Mouse (Mus musculus): Measurements from ENCODE around the gene Tulp1. TPM values are rescaled to one million over a fixed set of nuclear protein-coding genes. Genes with fewer than 3 reads are reported as not detected.
"Not testable (repeated sequence)": the region's sequence is repeated elsewhere in the genome, so short reads cannot be mapped to it uniquely, and the experiment has no call there.

The Tulp1 gene
- total RNA-seq, 2 experiments from 2014 or later: not detected

- DNase-seq: no peak
These were observed 27.5 kb downstream of the Tulp1 start for GRCm38 (mm10) chr17:28337547-28337946.

- no peak for DNase-seq
These were observed 29.8 kb downstream of the Tulp1 start for GRCm38 (mm10) chr17:28335267-28335666.

- DNase-seq: no peak
These were observed 32.0 kb downstream of the Tulp1 start for GRCm38 (mm10) chr17:28332915-28333546.

- no peak for DNase-seq
These were observed 32.7 kb downstream of the Tulp1 start for GRCm38 (mm10) chr17:28332113-28332914.

GRCm38 (mm10) chr17:28331241-28332112 lies 33.5 kb downstream of the Tulp1 start:
- no peak for DNase-seq

- DNase-seq: not testable (repeated sequence)
These were observed 34.4 kb downstream of the Tulp1 start for GRCm38 (mm10) chr17:28330590-28330989.

- no peak for DNase-seq
These were observed 34.8 kb downstream of the Tulp1 start for GRCm38 (mm10) chr17:28330232-28330546.

GRCm38 (mm10) chr17:28329503-28330231 lies 35.4 kb downstream of the Tulp1 start:
- DNase-seq: no peak

GRCm38 (mm10) chr17:28328946-28329345 lies 36.1 kb downstream of the Tulp1 start:
- no peak for DNase-seq

- DNase-seq: peak; percentile 97
These were observed 36.6 kb downstream of the Tulp1 start, which contains the start of gene Rpl10a for GRCm38 (mm10) chr17:28328366-28328928. Gene Rpl10a (plus strand): TSS chr17:28328471.

- no peak for DNase-seq
These were observed 37.2 kb downstream of the Tulp1 start for GRCm38 (mm10) chr17:28327673-28328325.

GRCm38 (mm10) chr17:28326951-28327350 lies 38.1 kb downstream of the Tulp1 start:
- no peak for DNase-seq

GRCm38 (mm10) chr17:28325751-28326150 lies 39.3 kb downstream of the Tulp1 start:
- DNase-seq: no peak

- DNase-seq: not testable (repeated sequence)
These were observed 40.6 kb downstream of the Tulp1 start for GRCm38 (mm10) chr17:28324416-28324815.

- DNase-seq: no peak
These were observed 41.2 kb downstream of the Tulp1 start for GRCm38 (mm10) chr17:28323786-28324185.

GRCm38 (mm10) chr17:28321700-28322099 lies 43.3 kb downstream of the Tulp1 start:
- no peak for DNase-seq

- no peak for DNase-seq
These were observed 47.3 kb downstream of the Tulp1 start for GRCm38 (mm10) chr17:28317725-28318124.

- no peak for DNase-seq
These were observed 47.9 kb downstream of the Tulp1 start for GRCm38 (mm10) chr17:28317091-28317490.

- no peak for DNase-seq
These were observed 48.5 kb downstream of the Tulp1 start for GRCm38 (mm10) chr17:28316476-28316875.

- no peak for DNase-seq
These were observed 49.3 kb downstream of the Tulp1 start for GRCm38 (mm10) chr17:28315611-28316160.

- no peak for DNase-seq
These were observed 51.2 kb downstream of the Tulp1 start for GRCm38 (mm10) chr17:28313880-28314225.
